Mouse (Mus musculus): ENCODE measurements around the gene Adamts10. TPM values are rescaled to one million over a fixed set of nuclear protein-coding genes. Genes with fewer than 3 reads are reported as not detected.

The Adamts10 gene
- polyA plus RNA-seq, 2 experiments = 3.6 to 8.6 TPM

- Histone ChIP-seq H3K4me2 (ENCODE audit: low read depth) (no peak overlapping the region), H3K9me3 (ENCODE audit: control insufficient read depth, low read length) (no peaks in the 10 kb centered on the region), H3K27me3 (ENCODE audit: control insufficient read depth, insufficient read depth, low read length) (no peaks in the 10 kb centered on the region), H3K27ac (no peak overlapping the region), H3K9ac (replicated peaks) (no peak overlapping the region), H3K36me3 (replicated peaks; ENCODE audit: control insufficient read depth, insufficient read depth, low read depth) (no peaks in the 10 kb centered on the region), H3K4me1 (replicated peaks; ENCODE audit: control insufficient read depth in 2 of 2, insufficient read depth in 2 of 2, low read length in 1 of 2) (peaks cover 0 to 12% of the 10 kb centered on the region in 2 experiments; a peak in 2 of 4 replicates), H3K4me3 (ENCODE audit: insufficient read depth in 1 of 2, low read depth in 2 of 2, low read length in 2 of 2) (no peak overlapping the region)
- ATAC-seq (ENCODE audit: insufficient read depth) (no peak), DNase-seq (ENCODE audit: low read depth in 3 of 3, low spot score in 3 of 3) (peak in 1 of 3 experiments; percentile 37)
- TF ChIP-seq CTCF (IDR thresholded peaks at IDR 0.05; ENCODE audit: low read depth) (no peak), EP300 (IDR thresholded peaks at IDR 0.05; ENCODE audit: low read depth) (no peak)
- 9% methylated on average over 2 of the region's 2 CpGs for WGBS (ENCODE audit: insufficient replicate concordance)
These were observed 39.6 kb downstream of the Adamts10 start for GRCm38 (mm10) chr17:33563527-33564076.

DNA sequence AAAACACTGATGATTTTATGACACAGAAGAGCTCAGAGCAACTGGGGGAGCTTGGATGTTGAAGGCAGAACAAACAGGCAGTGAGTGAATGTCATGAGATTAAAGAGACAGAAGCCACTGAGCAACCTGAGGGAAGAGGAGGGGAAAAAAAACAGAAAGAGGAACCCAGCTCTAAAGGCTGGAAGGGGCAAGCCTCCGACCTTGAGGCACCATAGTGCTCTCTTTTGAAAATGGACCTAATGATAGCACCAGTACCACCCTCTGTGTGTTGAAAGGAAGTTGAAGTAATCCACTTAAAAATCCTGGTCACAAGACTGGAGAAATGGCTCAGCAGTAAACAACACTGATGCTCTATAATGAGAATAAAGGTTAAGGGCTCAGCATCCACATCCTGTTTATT lies 40.6 kb downstream of the Adamts10 start:
- ATAC-seq (ENCODE audit: insufficient read depth) (no peak), DNase-seq (ENCODE audit: low read depth in 3 of 3, low spot score in 3 of 3) (no peak)
- no peak for TF ChIP-seq CTCF (IDR thresholded peaks at IDR 0.05; ENCODE audit: low read depth)
- no peak for TF ChIP-seq EP300 (IDR thresholded peaks at IDR 0.05; ENCODE audit: low read depth)
- Histone ChIP-seq H3K4me1 (replicated peaks; ENCODE audit: control insufficient read depth in 2 of 2, insufficient read depth in 2 of 2, low read length in 1 of 2) (peaks cover 0 to 12% of the 10 kb centered on the region in 2 experiments; a peak in 2 of 4 replicates), H3K9ac (replicated peaks) (no peak overlapping the region), H3K27ac (no peak overlapping the region), H3K9me3 (ENCODE audit: control insufficient read depth, low read length) (no peaks in the 10 kb centered on the region), H3K27me3 (ENCODE audit: control insufficient read depth, insufficient read depth, low read length) (no peaks in the 10 kb centered on the region), H3K36me3 (replicated peaks; ENCODE audit: control insufficient read depth, insufficient read depth, low read depth) (no peaks in the 10 kb centered on the region), H3K4me2 (ENCODE audit: low read depth) (no peak overlapping the region), H3K4me3 (ENCODE audit: insufficient read depth in 1 of 2, low read depth in 2 of 2, low read length in 2 of 2) (no peak overlapping the region)
- WGBS (ENCODE audit: insufficient replicate concordance) = 17% methylated on average over 1 of the region's 1 CpGs

GRCm38 (mm10) chr17:33566182-33566581 lies 42.2 kb downstream of the Adamts10 start:
- H3K4me3 ChIP-seq (ENCODE audit: insufficient read depth in 1 of 2, low read depth in 2 of 2, low read length in 2 of 2) = no peak overlapping the region
- DNase-seq (ENCODE audit: low read depth in 3 of 3, low spot score in 3 of 3) (no peak), ATAC-seq (ENCODE audit: insufficient read depth) (no peak)
- no peaks in the 10 kb centered on the region for H3K9me3 ChIP-seq (ENCODE audit: control insufficient read depth, low read length)
- no peak overlapping the region for H3K27ac ChIP-seq
- WGBS (ENCODE audit: insufficient replicate concordance) = 8% methylated on average over 2 of the region's 2 CpGs
- no peak overlapping the region for H3K4me2 ChIP-seq (ENCODE audit: low read depth)
- no peaks in the 10 kb centered on the region for H3K36me3 ChIP-seq (replicated peaks; ENCODE audit: control insufficient read depth, insufficient read depth, low read depth)
- H3K4me1 ChIP-seq (replicated peaks; ENCODE audit: control insufficient read depth in 2 of 2, insufficient read depth in 2 of 2, low read length in 1 of 2) = peaks cover 0 to 12% of the 10 kb centered on the region in 2 experiments; a peak in 2 of 4 replicates
- H3K27me3 ChIP-seq (ENCODE audit: control insufficient read depth, insufficient read depth, low read length) = no peaks in the 10 kb centered on the region
- H3K9ac ChIP-seq (replicated peaks) = no peak overlapping the region
- TF ChIP-seq CTCF (IDR thresholded peaks at IDR 0.05; ENCODE audit: low read depth) (no peak), EP300 (IDR thresholded peaks at IDR 0.05; ENCODE audit: low read depth) (no peak)

GRCm38 (mm10) chr17:33584061-33584460 lies 60.1 kb downstream of the Adamts10 start:
- Histone ChIP-seq H3K4me2 (ENCODE audit: low read depth) (no peak overlapping the region), H3K4me3 (ENCODE audit: insufficient read depth in 1 of 2, low read depth in 2 of 2, low read length in 2 of 2) (no peak overlapping the region), H3K9ac (replicated peaks) (no peak overlapping the region), H3K4me1 (replicated peaks; ENCODE audit: control insufficient read depth in 2 of 2, insufficient read depth in 2 of 2, low read length in 1 of 2) (no peaks in the 10 kb centered on the region), H3K9me3 (ENCODE audit: control insufficient read depth, low read length) (no peaks in the 10 kb centered on the region), H3K27me3 (ENCODE audit: control insufficient read depth, insufficient read depth, low read length) (no peaks in the 10 kb centered on the region), H3K36me3 (replicated peaks; ENCODE audit: control insufficient read depth, insufficient read depth, low read depth) (no peaks in the 10 kb centered on the region), H3K27ac (no peak overlapping the region)
- WGBS (ENCODE audit: insufficient replicate concordance) = 69% methylated on average over 4 of the region's 4 CpGs
- ATAC-seq (ENCODE audit: insufficient read depth) (no peak), DNase-seq (ENCODE audit: low read depth in 3 of 3, low spot score in 3 of 3) (no peak)
- no peak for TF ChIP-seq CTCF (IDR thresholded peaks at IDR 0.05; ENCODE audit: low read depth)
- no peak for TF ChIP-seq EP300 (IDR thresholded peaks at IDR 0.05; ENCODE audit: low read depth)

DNA sequence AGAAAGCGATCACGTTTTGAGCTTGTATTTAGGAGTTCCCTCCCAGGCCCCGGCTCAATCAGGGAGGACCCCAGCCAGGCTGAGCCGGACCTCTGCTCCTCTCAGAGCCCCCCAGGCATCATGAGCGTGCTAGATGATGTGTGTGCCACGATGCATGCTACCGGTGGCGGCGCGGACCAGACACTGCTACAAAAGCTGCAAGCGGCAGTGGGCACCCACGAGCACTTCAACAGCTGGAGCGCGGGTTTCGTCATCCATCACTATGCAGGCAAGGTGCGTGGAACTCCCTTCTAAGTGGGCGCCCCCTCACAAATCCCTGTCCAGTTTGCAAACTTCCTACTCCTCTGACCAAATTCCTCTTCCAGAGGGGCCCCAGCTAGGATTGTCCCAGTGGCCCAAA lies 62.0 kb downstream of the Adamts10 start:
- WGBS (ENCODE audit: insufficient replicate concordance) = 73% methylated on average over 17 of the region's 17 CpGs
- H3K36me3 ChIP-seq (replicated peaks; ENCODE audit: control insufficient read depth, insufficient read depth, low read depth) = no peaks in the 10 kb centered on the region
- H3K27ac ChIP-seq = no peak overlapping the region
- H3K4me2 ChIP-seq (ENCODE audit: low read depth) = no peak overlapping the region
- no peaks in the 10 kb centered on the region for H3K4me1 ChIP-seq (replicated peaks; ENCODE audit: control insufficient read depth in 2 of 2, insufficient read depth in 2 of 2, low read length in 1 of 2)
- H3K27me3 ChIP-seq (ENCODE audit: control insufficient read depth, insufficient read depth, low read length) = no peaks in the 10 kb centered on the region
- H3K4me3 ChIP-seq (ENCODE audit: insufficient read depth in 1 of 2, low read depth in 2 of 2, low read length in 2 of 2) = no peak overlapping the region
- H3K9me3 ChIP-seq (ENCODE audit: control insufficient read depth, low read length) = no peaks in the 10 kb centered on the region
- no peak for DNase-seq (ENCODE audit: low read depth in 3 of 3, low spot score in 3 of 3)
- ATAC-seq (ENCODE audit: insufficient read depth) = no peak
- TF ChIP-seq EP300 (IDR thresholded peaks at IDR 0.05; ENCODE audit: low read depth) (no peak), CTCF (IDR thresholded peaks at IDR 0.05; ENCODE audit: low read depth) (no peak)
- H3K9ac ChIP-seq (replicated peaks) = no peak overlapping the region
